Mouse (Mus musculus): ENCODE measurements around the gene Gpc5. TPM values are rescaled to one million over a fixed set of nuclear protein-coding genes. Genes with fewer than 3 reads are reported as not detected.
"Not testable (repeated sequence)": the region's sequence is repeated elsewhere in the genome, so short reads cannot be mapped to it uniquely, and the experiment has no call there.

The Gpc5 gene
- total and polyA plus RNA-seq, 2 experiments from 2014 or later = 8.2 to 8.7 TPM

DNA sequence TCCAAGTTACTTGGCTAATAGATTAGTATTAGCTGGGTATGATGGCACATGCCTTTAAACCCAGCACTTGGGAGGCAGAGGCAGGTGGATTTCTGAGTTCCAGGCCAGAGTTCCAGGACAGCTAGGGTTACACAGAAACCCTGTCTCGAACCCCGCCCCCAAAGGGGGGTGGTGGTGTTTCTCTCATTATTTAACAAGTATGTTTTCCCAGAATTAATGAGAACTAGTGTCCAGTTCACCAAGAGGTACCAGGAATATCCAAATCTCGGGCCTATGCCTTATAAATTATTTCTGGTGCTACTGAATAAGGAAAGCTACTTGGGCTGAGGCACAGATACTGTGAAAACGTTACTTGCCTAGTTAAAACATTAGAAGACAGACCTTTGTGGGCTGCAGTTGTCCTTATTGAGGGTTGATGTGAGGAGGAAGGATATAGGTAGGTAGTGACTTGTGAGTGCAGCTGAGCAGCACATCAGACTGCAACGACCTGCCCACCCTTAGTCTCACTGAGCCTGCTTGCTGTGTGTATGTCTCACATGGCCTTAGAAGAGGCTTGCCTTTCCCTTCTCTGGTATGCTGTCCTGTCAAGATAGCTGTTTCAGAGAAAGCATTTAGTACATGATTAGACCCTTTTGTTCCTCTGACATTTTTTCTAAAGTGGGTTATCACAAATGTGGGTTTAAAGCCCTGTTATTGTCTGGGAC lies 43.0 kb upstream of the Gpc5 start:
- H3K27ac ChIP-seq (ENCODE audit: low read depth, low read length) = no peak overlapping the region
- no peak for TF ChIP-seq CTCF (IDR thresholded peaks at IDR 0.05; ENCODE audit: low read depth)
- H3K36me3 ChIP-seq (ENCODE audit: insufficient read depth) = peaks cover 18% of the 10 kb centered on the region
- H3K9me3 ChIP-seq (ENCODE audit: low read length) = no peaks in the 10 kb centered on the region
- no peak for DNase-seq
- no peak for ATAC-seq
- H3K4me3 ChIP-seq (ENCODE audit: low read depth, low read length) = no peak overlapping the region
- WGBS = 34% methylated on average over 5 of the region's 5 CpGs
- no peaks in the 10 kb centered on the region for H3K4me1 ChIP-seq (ENCODE audit: insufficient read depth)
- no peak overlapping the region for H3K9ac ChIP-seq
- H3K27me3 ChIP-seq (ENCODE audit: insufficient read depth, low read length) = no peaks in the 10 kb centered on the region
- no peak overlapping the region for H3K4me2 ChIP-seq (ENCODE audit: low read depth)

DNA sequence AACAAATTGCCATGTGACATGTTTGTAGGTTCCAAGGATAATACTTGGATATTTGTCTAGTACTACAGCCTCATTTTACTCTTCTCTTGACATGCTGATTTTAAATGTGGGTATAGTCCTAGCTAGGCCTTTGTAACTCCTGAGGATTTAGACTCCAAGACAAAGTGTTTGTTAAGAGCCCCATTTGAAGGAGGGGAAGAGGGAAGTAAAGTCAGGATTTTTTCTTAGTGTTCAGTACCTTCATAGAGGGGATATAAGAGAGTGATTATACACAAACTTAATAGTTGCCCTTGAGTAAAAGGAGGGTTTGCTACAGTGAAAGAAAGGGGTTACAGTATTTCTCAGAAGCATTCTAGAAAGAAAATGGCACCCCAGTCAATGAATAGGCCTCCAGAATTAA lies 42.2 kb upstream of the Gpc5 start:
- H3K4me1 ChIP-seq (ENCODE audit: insufficient read depth) = no peaks in the 10 kb centered on the region
- H3K4me2 ChIP-seq (ENCODE audit: low read depth) = no peak overlapping the region
- H3K36me3 ChIP-seq (ENCODE audit: insufficient read depth) = peaks cover 14% of the 10 kb centered on the region; the same call in 1 of the 2 replicates
- DNase-seq (no peak), ATAC-seq (no peak)
- TF ChIP-seq CTCF (IDR thresholded peaks at IDR 0.05; ENCODE audit: low read depth) = no peak
- H3K27me3 ChIP-seq (ENCODE audit: insufficient read depth, low read length) = no peaks in the 10 kb centered on the region
- H3K4me3 ChIP-seq (ENCODE audit: low read depth, low read length) = no peak overlapping the region
- no peak overlapping the region for H3K27ac ChIP-seq (ENCODE audit: low read depth, low read length)
- no peak overlapping the region for H3K9ac ChIP-seq
- no peaks in the 10 kb centered on the region for H3K9me3 ChIP-seq (ENCODE audit: low read length)

DNA sequence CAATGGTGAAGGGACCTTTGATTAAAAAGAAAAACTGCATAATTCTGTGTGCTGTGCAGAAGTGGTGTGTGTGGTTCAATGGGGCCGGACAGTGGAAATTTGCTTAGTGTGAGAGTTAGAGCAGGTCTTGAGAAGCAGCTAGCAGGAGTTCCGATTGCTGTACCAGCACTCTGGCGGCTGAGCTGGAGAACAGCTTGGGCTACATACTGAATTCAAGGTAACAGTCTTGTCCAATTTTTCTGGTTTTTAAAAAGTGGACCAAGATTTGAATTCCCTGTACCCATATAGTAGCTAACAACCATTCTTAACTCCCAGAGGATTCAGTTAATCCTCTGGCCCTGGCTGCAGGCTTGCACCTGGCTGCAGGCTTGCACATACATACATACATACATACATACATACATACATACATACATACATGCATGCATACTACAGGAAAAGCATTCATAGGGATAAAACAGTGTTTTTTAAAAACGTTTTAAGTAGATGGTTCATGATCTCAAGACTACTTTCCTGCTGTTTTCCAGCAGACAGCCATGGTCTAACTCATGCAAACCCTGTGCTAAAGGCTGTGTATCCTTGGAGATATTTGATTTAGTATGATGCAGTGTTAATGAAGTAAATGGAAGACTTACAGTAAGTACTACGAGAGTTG lies 40.8 kb upstream of the Gpc5 start:
- Histone ChIP-seq H3K4me3 (ENCODE audit: low read depth, low read length) (no peak overlapping the region), H3K9me3 (ENCODE audit: low read length) (no peaks in the 10 kb centered on the region), H3K9ac (no peak overlapping the region), H3K27ac (ENCODE audit: low read depth, low read length) (no peak overlapping the region), H3K4me1 (ENCODE audit: insufficient read depth) (no peaks in the 10 kb centered on the region), H3K36me3 (ENCODE audit: insufficient read depth) (peaks cover 10% of the 10 kb centered on the region; the same call in 1 of the 2 replicates), H3K27me3 (ENCODE audit: insufficient read depth, low read length) (no peaks in the 10 kb centered on the region), H3K4me2 (ENCODE audit: low read depth) (no peak overlapping the region)
- WGBS = 76% methylated on average over 5 of the region's 5 CpGs
- ATAC-seq = no peak
- no peak for TF ChIP-seq CTCF (IDR thresholded peaks at IDR 0.05; ENCODE audit: low read depth)
- DNase-seq = no peak

DNA sequence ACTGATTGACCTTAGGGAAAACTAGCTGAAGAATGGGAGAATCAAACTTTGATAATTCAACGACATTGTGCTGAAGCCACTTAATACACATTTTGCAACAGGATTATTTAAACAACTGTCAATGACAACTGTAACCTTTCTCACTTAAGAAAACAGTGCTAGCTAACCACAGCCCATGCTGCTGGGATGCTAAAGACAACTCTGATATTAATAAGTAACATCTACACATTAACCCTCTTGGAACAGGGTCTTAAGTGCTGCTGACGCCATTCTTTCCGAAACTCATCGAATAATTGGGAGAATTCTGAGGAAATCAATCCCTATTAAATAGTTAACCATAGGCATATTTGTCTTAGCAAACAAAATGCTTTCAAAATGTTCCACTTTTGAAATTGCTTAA lies 39.6 kb upstream of the Gpc5 start:
- DNase-seq = no peak
- H3K9ac ChIP-seq = no peak overlapping the region
- no peaks in the 10 kb centered on the region for H3K27me3 ChIP-seq (ENCODE audit: insufficient read depth, low read length)
- H3K4me1 ChIP-seq (ENCODE audit: insufficient read depth) = no peaks in the 10 kb centered on the region
- H3K27ac ChIP-seq (ENCODE audit: low read depth, low read length) = no peak overlapping the region
- H3K9me3 ChIP-seq (ENCODE audit: low read length) = no peaks in the 10 kb centered on the region
- WGBS = 91% methylated on average over 4 of the region's 4 CpGs
- no peak for ATAC-seq
- peaks cover 2% of the 10 kb centered on the region; the same call in 1 of the 2 replicates for H3K36me3 ChIP-seq (ENCODE audit: insufficient read depth)
- no peak for TF ChIP-seq CTCF (IDR thresholded peaks at IDR 0.05; ENCODE audit: low read depth)
- no peak overlapping the region for H3K4me3 ChIP-seq (ENCODE audit: low read depth, low read length)
- no peak overlapping the region for H3K4me2 ChIP-seq (ENCODE audit: low read depth)

DNA sequence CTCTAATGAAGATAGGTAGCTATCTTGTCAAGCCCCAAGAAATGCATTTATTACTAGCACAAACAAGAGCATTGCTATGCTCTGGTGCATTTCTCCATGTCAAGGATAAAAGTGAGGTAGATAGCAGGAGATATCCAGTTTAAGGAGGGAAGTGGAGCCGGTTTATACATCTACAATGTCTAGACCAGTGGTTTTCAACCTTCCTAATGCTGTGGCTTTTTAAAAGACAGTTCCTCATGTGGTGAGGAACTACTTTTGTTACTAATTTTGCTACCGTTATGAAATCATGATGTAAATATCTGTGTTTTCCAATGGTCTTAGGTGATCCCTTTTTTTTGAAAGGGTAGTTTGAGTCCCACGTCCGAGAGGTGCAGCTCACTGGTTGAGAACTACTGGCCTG lies 37.8 kb upstream of the Gpc5 start:
- H3K4me2 ChIP-seq (ENCODE audit: low read depth) = no peak overlapping the region
- no peaks in the 10 kb centered on the region for H3K27me3 ChIP-seq (ENCODE audit: insufficient read depth, low read length)
- no peak overlapping the region for H3K27ac ChIP-seq (ENCODE audit: low read depth, low read length)
- DNase-seq (no peak), ATAC-seq (no peak)
- peaks cover 4% of the 10 kb centered on the region; the same call in 1 of the 2 replicates for H3K36me3 ChIP-seq (ENCODE audit: insufficient read depth)
- WGBS = 97% methylated on average over 4 of the region's 4 CpGs
- H3K4me1 ChIP-seq (ENCODE audit: insufficient read depth) = no peaks in the 10 kb centered on the region
- TF ChIP-seq CTCF (IDR thresholded peaks at IDR 0.05; ENCODE audit: low read depth) = no peak
- H3K9ac ChIP-seq = no peak overlapping the region
- no peak overlapping the region for H3K4me3 ChIP-seq (ENCODE audit: low read depth, low read length)
- no peaks in the 10 kb centered on the region for H3K9me3 ChIP-seq (ENCODE audit: low read length)

DNA sequence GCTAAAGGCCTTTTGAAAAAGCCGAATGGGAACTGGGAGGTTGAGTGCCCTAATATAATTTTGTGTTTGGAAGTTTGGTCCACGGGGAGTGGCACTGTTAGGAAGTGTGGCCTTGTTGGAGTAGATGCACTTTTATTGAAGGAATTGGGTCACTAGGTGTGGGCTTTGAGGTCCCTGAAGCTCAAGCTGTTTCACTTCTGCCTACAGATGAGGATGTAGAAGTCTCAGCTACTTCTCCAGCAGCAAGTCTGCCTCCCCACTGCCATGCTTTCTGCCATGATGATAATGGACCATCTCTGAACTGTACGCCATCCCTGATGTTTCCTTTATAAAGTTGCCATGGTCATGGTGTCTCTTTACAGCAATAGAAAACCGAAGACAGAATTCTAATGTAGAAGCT lies 34.5 kb upstream of the Gpc5 start:
- Histone ChIP-seq H3K9ac (no peak overlapping the region), H3K4me3 (ENCODE audit: low read depth, low read length) (no peak overlapping the region), H3K4me2 (ENCODE audit: low read depth) (no peak overlapping the region), H3K27me3 (ENCODE audit: insufficient read depth, low read length) (no peaks in the 10 kb centered on the region), H3K27ac (ENCODE audit: low read depth, low read length) (no peak overlapping the region), H3K4me1 (ENCODE audit: insufficient read depth) (no peaks in the 10 kb centered on the region), H3K36me3 (ENCODE audit: insufficient read depth) (peaks cover 4% of the 10 kb centered on the region; the same call in 1 of the 2 replicates), H3K9me3 (ENCODE audit: low read length) (no peaks in the 10 kb centered on the region)
- TF ChIP-seq CTCF (IDR thresholded peaks at IDR 0.05; ENCODE audit: low read depth) = no peak
- DNase-seq (no peak), ATAC-seq (no peak)
- 93% methylated on average over 4 of the region's 4 CpGs for WGBS

DNA sequence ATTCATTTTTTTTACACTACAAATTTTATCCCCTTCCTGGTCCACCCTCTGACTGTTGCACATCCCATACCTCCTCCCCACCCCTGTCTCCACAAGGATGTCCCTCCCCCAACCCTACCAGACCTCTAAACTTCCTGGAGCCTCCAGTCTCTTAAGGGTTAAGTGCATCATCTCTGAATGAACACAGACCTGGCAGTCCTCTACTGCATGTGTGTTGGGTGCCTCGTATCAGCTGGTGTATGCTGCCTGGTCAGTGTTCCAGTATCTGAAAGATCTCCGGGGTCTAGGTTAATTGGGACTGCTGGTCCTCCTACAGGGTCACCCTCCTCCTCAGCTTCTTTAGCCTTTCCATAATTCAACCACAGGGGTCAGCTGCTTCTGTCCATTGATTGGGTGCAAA lies 25.9 kb upstream of the Gpc5 start:
- 76% methylated on average over 2 of the region's 2 CpGs for WGBS
- H3K36me3 ChIP-seq (ENCODE audit: insufficient read depth); H3K4me2 ChIP-seq (ENCODE audit: low read depth); H3K4me3 ChIP-seq (ENCODE audit: low read depth, low read length); H3K9me3 ChIP-seq (ENCODE audit: low read length); H3K9ac ChIP-seq; DNase-seq; ATAC-seq; H3K27me3 ChIP-seq (ENCODE audit: insufficient read depth, low read length); H3K4me1 ChIP-seq (ENCODE audit: insufficient read depth); H3K27ac ChIP-seq (ENCODE audit: low read depth, low read length): not testable (repeated sequence)

Data from forebrain, postnatal 0 days (tissue).